Comparison of ENCODE assay signal across 25 mouse cellular contexts in genomic region chr2:14996036-14996435, GRCm38 (mm10).
"Had no signal": no experiment of that assay in that cellular context is flagged by ENCODE, and none has a peak within 500 bp of the region (broad histone marks: within the 10 kb centered on the region; RNA-seq: fewer than 3 reads in every experiment).

No protein-coding gene starts in this region.

- H3K4me2 ChIP-seq: heart, embryonic 11.5 days; heart, embryonic 13.5 days; heart, embryonic 15.5 days; hindbrain, embryonic 13.5 days; hindbrain, embryonic 15.5 days; limb, embryonic 12.5 days; liver, embryonic 11.5 days; liver, embryonic 13.5 days; liver, embryonic 15.5 days had no signal

- H3K27me3 ChIP-seq: heart, embryonic 13.5 days; heart, embryonic 15.5 days; hindbrain, embryonic 13.5 days; hindbrain, embryonic 15.5 days; limb, embryonic 12.5 days; liver, embryonic 13.5 days; liver, embryonic 15.5 days had no signal

- H3K36me3 ChIP-seq: heart, embryonic 15.5 days; liver, embryonic 13.5 days; liver, embryonic 15.5 days had no signal

- DNase-seq: gastrocnemius, postnatal 14 days; gastrocnemius, postnatal 36 days; heart, adult 11 months; heart, adult 2 months; heart, postnatal 14 days; heart, postnatal 36 days; kidney, adult 18-20 months; kidney, adult 8-10 months; kidney, postnatal 10 days; kidney, postnatal 25 days; kidney, postnatal 4 days; liver; liver, embryonic 13.5 days had no signal

- H3K9me3 ChIP-seq: heart, embryonic 13.5 days; heart, embryonic 15.5 days; hindbrain, embryonic 13.5 days; hindbrain, embryonic 15.5 days; limb, embryonic 10.5 days; limb, embryonic 12.5 days; liver, embryonic 13.5 days; liver, embryonic 15.5 days had no signal

- H3K4me1 ChIP-seq: heart, embryonic 15.5 days; hindbrain, embryonic 13.5 days; hindbrain, embryonic 15.5 days; limb, embryonic 10.5 days; limb, embryonic 12.5 days; liver, embryonic 13.5 days; liver, embryonic 15.5 days had no signal

- H3K27ac ChIP-seq: heart, adult 2 months; heart, embryonic 13.5 days; heart, embryonic 15.5 days; hindbrain, embryonic 13.5 days; hindbrain, embryonic 15.5 days; hindbrain, postnatal 0 days; left cerebral cortex, adult 2 months; limb, embryonic 10.5 days; limb, embryonic 12.5 days; liver, embryonic 13.5 days; liver, embryonic 15.5 days had no signal

- H3K4me3 ChIP-seq: heart, adult 2 months; heart, embryonic 13.5 days; heart, embryonic 15.5 days; hindbrain, embryonic 13.5 days; hindbrain, embryonic 15.5 days; left cerebral cortex, adult 2 months; limb, embryonic 10.5 days; limb, embryonic 12.5 days; liver, embryonic 13.5 days; liver, embryonic 15.5 days had no signal

- ATAC-seq: hindbrain, postnatal 0 days; intestine, postnatal 0 days had no signal

- H3K9ac ChIP-seq: heart, embryonic 13.5 days; heart, embryonic 15.5 days; hindbrain, embryonic 13.5 days; hindbrain, embryonic 15.5 days; limb, embryonic 12.5 days; liver, embryonic 13.5 days; liver, embryonic 15.5 days had no signal
